Mouse (Mus musculus): ENCODE data around the gene Ubfd1.

Ubfd1 gene

DNA sequence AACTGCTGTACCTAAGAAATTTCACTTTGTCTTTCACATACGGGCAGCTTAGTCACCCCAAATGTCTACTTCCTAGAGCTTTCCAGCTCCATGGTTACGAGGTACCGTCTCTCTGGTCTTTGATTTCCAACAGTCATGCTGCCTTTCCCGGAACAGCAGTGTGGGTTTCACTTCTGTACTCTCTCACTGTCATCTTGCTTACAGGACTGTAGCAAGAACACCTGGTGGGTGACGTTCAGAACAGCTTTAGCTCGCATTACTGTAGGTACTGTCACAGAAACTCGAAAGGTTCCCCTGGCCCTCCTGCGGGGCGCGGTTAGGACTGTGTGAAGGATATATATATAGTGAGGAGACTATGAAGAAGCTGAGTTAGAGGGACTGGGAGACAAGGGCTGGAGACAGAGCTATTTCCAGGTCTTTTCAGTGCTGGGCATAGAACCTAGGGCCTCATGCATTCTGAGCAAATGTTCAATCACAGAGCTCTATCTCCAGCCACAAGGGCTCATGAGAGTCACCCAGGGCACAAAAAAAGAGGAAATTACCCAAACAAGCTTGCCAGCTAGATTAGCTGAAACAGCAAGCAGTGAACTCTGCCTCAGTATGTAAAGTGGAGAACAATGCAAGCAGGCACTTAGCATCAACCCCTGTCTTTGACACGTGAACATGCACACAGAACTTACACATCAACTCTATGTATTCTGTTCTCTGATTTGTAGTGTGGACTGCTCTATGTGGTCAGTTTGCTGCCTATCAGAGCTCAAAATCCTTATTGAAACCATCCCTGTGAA, 20.4 kb downstream of the Ubfd1 start:
- DNase-seq (ENCODE audit: low read depth): no peak

DNA sequence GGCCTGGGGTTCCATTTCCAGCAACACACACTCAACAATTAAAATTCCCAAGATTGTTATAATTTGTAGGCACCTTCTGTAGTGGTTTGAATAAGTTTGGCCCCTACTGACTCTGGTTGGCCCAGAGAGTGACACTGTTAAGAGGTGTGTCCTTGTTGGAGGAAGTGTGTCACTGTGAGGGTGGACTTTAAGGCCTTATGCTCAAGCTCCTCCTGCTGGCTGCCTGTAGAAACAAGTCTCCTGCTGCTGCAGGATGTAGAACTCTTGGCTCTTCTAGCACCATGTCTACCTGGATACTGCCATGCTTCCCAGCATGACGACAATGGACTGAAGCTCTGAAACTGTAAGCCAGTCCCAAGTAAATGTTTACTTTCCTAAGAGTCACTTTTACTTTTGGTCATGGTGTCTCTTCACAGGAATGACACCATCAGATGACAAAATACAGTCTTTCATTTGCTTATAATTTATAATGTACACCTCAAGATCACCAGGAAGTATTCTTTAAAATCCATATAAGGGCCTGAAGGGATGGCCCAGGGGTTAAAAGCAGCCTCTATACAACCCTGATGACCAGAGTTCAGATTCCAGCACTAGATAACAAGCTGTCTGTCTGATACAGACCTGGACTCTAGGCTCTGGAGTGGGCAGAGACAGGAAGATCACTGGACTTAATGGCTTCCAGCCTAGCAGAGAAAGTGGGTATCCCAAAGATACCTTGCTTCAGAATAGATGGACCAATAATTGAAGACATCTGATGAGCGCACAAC, 27.8 kb downstream of the Ubfd1 start:
- no peak for DNase-seq (ENCODE audit: low read depth)

DNA sequence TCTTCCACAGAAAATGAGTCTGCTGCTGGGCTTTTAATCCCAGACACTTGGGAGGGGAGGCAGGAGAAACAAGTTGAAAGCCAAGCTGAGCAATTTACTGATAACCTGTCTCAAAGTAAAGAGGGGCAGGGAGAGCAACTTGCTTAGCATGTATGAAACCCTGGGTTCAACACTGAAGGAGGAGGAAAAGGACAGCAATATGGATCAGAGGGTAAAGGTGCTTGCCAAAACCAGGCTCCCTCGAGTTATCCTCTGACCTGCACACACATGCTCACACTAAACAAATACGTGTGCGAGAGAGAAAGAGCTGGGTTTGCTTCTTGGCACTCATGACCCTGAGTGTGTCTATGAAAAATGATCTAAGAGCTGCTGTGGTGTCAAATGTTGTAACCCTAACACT, 31.0 kb downstream of the Ubfd1 start:
- DNase-seq (ENCODE audit: low read depth): no peak

DNA sequence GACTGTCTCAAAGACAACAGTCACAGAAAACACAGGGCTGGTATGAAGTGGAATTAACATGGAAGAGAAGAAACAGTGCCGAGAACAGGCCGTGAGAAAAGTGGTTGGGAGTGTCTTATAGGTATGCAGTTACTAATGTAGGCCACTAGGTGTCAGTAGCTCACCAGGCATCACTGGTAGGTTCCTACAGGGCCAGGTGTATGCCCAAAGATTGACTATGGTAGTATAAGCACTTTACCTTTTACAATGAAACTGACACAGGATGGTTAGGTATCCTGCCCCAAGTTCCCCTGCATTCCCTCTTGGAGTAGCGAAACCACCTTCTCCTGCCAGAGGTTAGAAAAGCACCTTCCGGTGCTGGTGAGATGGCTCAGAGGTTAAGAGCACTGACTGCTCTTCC, 32.2 kb downstream of the Ubfd1 start:
- peak; percentile 15 for DNase-seq (ENCODE audit: low read depth)

DNA sequence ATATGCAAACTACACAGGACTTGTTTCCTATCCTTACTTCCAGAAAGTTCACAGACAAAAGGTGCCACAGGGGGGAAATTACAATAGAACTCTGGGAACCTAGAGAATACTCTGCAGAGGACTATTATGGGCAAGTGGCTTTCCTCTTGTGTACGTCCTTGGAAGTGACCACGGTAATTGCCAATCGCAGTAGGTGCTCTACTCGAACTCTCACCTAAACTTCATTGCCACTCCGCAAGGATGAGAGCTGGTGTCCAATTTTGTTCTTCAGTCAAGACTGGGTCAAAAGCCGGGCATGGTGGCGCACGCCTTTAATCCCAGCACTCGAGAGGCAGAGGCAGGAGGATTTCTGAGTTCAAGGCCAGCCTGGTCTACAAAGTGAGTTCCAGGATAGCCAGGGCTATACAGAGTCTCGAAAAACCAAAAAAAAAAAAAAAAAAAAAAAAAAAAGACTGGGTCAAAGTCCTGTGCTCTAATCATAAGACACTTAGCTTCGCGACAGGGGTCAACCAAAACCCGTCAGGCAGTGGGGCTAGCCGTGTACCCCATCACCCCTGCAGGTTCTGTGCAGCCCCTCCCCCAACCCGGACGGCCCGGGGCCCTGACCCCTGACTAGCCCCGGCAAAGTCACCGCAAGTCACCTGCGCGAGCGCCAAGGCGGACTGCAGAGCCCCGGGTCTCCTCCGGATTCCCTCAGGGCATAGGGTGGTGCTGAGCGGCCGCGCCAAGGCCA, 34.2 kb downstream of the Ubfd1 start:
- DNase-seq (ENCODE audit: low read depth): peak; percentile 7

DNA sequence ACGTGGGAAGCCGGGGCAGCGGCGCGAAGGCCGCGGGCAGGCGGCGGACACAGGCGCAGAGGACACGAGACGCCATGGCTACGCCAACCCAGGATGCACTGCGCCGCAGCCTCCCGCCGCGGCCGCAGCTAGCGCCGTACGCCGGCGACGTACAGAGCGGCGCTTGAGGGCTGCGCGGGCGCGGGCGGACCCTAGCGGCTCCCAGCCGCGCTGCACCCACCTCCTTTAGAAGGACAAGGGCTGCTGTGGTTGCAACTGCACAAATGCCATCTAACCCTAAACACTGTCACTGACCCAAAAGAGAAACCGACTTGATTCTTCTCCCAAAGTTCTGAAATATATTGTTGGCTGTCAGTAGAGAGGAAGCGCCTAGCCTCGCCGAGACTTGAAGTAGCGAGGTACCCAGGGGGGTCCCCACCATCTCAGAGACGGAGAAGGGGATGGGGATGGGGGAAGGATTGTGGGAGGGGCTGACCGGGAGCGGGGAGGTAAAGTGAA, 34.8 kb downstream of the Ubfd1 start, which contains the start of gene Ndufab1:
Ndufab1 (minus strand) TSS at position 140 of the 498 bp plus-strand sequence.
- DNase-seq (ENCODE audit: low read depth): peak; percentile 69

DNA sequence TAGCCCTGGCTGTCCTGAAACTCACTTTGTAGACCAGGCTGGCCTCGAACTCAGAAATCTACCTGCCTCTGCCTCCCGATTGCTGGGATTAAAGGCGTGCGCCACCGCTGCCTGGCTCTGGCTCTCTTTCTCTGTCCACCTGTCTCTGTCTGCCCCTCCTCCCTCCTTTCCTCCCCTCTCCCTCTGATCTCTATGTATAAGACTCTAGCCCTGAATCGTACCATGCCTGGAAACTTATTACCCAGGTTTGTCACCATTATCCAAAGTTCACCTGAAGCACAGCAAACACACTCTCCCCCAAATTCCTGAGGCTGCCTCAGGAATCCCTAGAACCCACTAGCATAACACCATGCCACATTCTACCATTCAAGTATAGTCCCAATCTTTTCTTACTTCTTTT, 41.2 kb downstream of the Ubfd1 start:
- no peak for DNase-seq (ENCODE audit: low read depth)

DNA sequence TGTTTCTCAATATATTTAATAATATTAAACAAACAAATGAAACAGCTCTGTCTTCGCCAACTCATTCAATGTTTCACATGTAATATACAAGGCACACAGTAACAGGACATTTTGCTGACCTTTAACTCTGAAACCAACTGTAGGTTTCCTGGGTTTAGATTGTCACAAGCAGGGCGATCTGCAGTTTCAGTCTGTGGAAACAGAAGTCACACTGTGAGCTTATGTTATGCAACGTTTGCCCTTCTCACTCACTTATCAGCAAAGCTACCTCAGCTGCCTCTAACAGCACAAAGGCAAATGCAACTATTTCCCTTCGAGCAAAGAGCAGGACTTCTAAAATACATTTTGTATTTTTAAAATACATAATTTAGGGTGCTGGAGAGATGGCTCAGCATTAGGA, 56.5 kb downstream of the Ubfd1 start:
- no peak for DNase-seq (ENCODE audit: low read depth)

DNA sequence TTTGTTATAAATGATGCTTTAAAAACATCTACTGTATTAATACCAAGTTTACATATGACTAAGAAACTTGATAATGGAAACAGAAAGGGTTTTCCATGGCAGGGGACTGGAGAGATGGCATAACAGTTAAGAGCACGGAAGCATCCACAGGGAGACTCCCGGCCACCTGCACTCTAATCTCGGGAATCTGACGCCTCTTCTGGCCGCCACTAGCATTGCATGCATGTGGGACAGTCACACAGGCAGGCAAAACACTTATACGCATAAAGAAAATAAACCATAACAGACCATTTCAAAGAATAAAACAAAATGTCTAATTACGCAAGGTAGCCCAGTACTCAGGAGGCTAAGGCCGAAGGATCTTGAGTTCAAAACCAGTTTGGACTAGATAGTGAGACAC, 58.7 kb downstream of the Ubfd1 start:
- no peak for DNase-seq (ENCODE audit: low read depth)

DNA sequence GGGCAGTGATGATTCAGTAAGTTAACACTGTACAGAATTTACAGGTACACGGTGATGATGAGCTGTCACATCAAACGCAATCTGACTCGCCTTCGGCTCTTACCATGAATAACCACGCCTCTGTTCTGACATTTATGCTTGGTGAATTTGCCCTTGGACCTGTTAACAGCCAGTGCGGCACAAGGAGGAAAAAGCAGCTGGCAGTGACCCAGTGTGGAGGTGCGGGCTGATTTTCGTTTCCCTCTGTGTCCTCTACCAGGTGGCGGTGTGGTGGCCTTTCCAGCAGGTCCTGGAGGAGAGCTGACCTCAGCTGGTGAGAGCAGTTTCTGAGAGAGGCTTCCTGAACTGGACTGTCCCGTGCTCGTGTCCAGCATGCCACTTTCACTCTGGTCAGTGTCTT, 60.0 kb downstream of the Ubfd1 start:
- DNase-seq (ENCODE audit: low read depth): no peak

Data from fibroblast of lung, adult 2 months (primary cell).